Mouse (Mus musculus): Measurements from ENCODE around the gene Gm36079. TPM values are rescaled to one million over a fixed set of nuclear protein-coding genes. Genes with fewer than 3 reads are reported as not detected.
"Not testable (repeated sequence)": the region's sequence is repeated elsewhere in the genome, so short reads cannot be mapped to it uniquely, and the experiment has no call there.

Gm36079 gene
- polyA plus RNA-seq, 1 experiment from 2014 or later, result not detected

GRCm38 (mm10) chr13:120041145-120041544 lies 14.3 kb upstream of the Gm36079 start:
- not testable (repeated sequence) for H3K4me3 ChIP-seq (ENCODE audit: low read depth, low read length); H3K4me1 ChIP-seq (ENCODE audit: control insufficient read depth, insufficient read depth, low read length); H3K4me2 ChIP-seq (ENCODE audit: low read depth, low read length); H3K36me3 ChIP-seq (ENCODE audit: control insufficient read depth, insufficient read depth, low read length); H3K27me3 ChIP-seq (ENCODE audit: control insufficient read depth, insufficient read depth, low read length); H3K9ac ChIP-seq (replicated peaks; ENCODE audit: low read depth, low read length); H3K27ac ChIP-seq (ENCODE audit: low read depth, low read length); H3K9me3 ChIP-seq (ENCODE audit: control insufficient read depth, low read length)
- peak; percentile 60; the same call in 1 of the 2 replicates for ATAC-seq (ENCODE audit: low read depth)
- WGBS, result no CpG with 5 or more reads among the region's 1 CpGs

DNA sequence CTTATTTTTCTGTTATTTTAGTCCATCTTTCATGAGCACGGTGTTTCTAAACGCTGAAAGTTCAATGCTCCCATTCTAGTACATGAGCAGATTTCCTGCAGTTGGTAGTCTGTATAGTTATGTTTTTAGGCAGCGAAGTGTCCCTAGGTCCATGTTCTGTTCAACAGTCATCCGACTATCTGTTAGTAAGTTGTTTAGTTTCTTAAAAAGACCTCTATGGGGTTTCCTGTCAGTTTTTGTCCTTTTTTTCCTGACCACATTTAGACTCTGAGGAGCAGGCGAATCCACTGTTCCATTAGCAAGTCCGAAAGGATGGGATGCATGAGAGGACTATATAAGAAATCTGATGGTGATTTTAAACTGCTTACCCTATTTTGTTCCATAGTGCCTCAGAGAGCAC lies 11.1 kb upstream of the Gm36079 start:
- H3K4me3 ChIP-seq (ENCODE audit: low read depth, low read length); ATAC-seq (ENCODE audit: low read depth); H3K4me1 ChIP-seq (ENCODE audit: control insufficient read depth, insufficient read depth, low read length); H3K9me3 ChIP-seq (ENCODE audit: control insufficient read depth, low read length); H3K4me2 ChIP-seq (ENCODE audit: low read depth, low read length); H3K27ac ChIP-seq (ENCODE audit: low read depth, low read length); H3K36me3 ChIP-seq (ENCODE audit: control insufficient read depth, insufficient read depth, low read length); H3K27me3 ChIP-seq (ENCODE audit: control insufficient read depth, insufficient read depth, low read length); H3K9ac ChIP-seq (replicated peaks; ENCODE audit: low read depth, low read length): not testable (repeated sequence)
- 5% methylated on average over 6 of the region's 6 CpGs for WGBS

- H3K36me3 ChIP-seq (ENCODE audit: control insufficient read depth, insufficient read depth, low read length); H3K4me1 ChIP-seq (ENCODE audit: control insufficient read depth, insufficient read depth, low read length); H3K27me3 ChIP-seq (ENCODE audit: control insufficient read depth, insufficient read depth, low read length); ATAC-seq (ENCODE audit: low read depth); H3K9ac ChIP-seq (replicated peaks; ENCODE audit: low read depth, low read length); H3K4me3 ChIP-seq (ENCODE audit: low read depth, low read length); H3K9me3 ChIP-seq (ENCODE audit: control insufficient read depth, low read length); H3K4me2 ChIP-seq (ENCODE audit: low read depth, low read length); H3K27ac ChIP-seq (ENCODE audit: low read depth, low read length): not testable (repeated sequence)
- 1% methylated on average over 23 of the region's 25 CpGs for WGBS
These were observed 9.8 kb upstream of the Gm36079 start for GRCm38 (mm10) chr13:120036577-120037115.

GRCm38 (mm10) chr13:120035151-120035550 lies 8.3 kb upstream of the Gm36079 start:
- not testable (repeated sequence) for H3K4me2 ChIP-seq (ENCODE audit: low read depth, low read length); H3K9ac ChIP-seq (replicated peaks; ENCODE audit: low read depth, low read length); H3K36me3 ChIP-seq (ENCODE audit: control insufficient read depth, insufficient read depth, low read length); H3K27me3 ChIP-seq (ENCODE audit: control insufficient read depth, insufficient read depth, low read length); H3K27ac ChIP-seq (ENCODE audit: low read depth, low read length); H3K4me1 ChIP-seq (ENCODE audit: control insufficient read depth, insufficient read depth, low read length); H3K4me3 ChIP-seq (ENCODE audit: low read depth, low read length); H3K9me3 ChIP-seq (ENCODE audit: control insufficient read depth, low read length)
- ATAC-seq (ENCODE audit: low read depth), result 0 out of 2 replicates have a peak, but pooled peaks have one; percentile 34
- WGBS, result under 1% methylated on average over 10 of the region's 18 CpGs

DNA sequence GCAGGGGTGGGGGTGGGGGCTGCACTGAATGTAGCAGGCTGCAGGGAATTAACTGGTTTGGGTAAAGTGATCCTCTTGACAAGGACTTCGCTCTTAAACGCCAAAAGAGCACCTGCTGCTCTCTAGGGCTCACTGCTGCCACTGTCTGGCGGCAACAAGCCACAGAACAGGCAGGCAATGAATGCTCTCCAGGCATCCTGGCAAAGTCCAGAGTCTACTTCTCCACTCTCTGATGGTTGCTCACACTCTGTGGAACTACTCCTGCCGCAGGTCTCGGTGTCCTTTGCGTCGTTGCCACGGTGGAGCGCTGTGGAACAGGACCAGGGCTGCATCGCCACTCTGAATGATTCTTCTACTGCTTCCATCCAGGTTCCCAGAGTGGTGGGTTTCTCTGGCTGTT lies 7.8 kb upstream of the Gm36079 start:
- not testable (repeated sequence) for H3K27ac ChIP-seq (ENCODE audit: low read depth, low read length); H3K27me3 ChIP-seq (ENCODE audit: control insufficient read depth, insufficient read depth, low read length); H3K9ac ChIP-seq (replicated peaks; ENCODE audit: low read depth, low read length); H3K4me1 ChIP-seq (ENCODE audit: control insufficient read depth, insufficient read depth, low read length); H3K9me3 ChIP-seq (ENCODE audit: control insufficient read depth, low read length); H3K36me3 ChIP-seq (ENCODE audit: control insufficient read depth, insufficient read depth, low read length); H3K4me3 ChIP-seq (ENCODE audit: low read depth, low read length); H3K4me2 ChIP-seq (ENCODE audit: low read depth, low read length)
- WGBS, result 0% methylated on average over 3 of the region's 10 CpGs
- ATAC-seq (ENCODE audit: low read depth), result peak; percentile 65; the same call in 1 of the 2 replicates

GRCm38 (mm10) chr13:120033516-120034190 lies 6.8 kb upstream of the Gm36079 start:
- H3K9ac ChIP-seq (replicated peaks; ENCODE audit: low read depth, low read length); H3K27ac ChIP-seq (ENCODE audit: low read depth, low read length); ATAC-seq (ENCODE audit: low read depth); H3K4me2 ChIP-seq (ENCODE audit: low read depth, low read length); H3K4me1 ChIP-seq (ENCODE audit: control insufficient read depth, insufficient read depth, low read length); H3K4me3 ChIP-seq (ENCODE audit: low read depth, low read length); H3K9me3 ChIP-seq (ENCODE audit: control insufficient read depth, low read length); H3K36me3 ChIP-seq (ENCODE audit: control insufficient read depth, insufficient read depth, low read length); H3K27me3 ChIP-seq (ENCODE audit: control insufficient read depth, insufficient read depth, low read length): not testable (repeated sequence)
- under 1% methylated on average over 16 of the region's 19 CpGs for WGBS

DNA sequence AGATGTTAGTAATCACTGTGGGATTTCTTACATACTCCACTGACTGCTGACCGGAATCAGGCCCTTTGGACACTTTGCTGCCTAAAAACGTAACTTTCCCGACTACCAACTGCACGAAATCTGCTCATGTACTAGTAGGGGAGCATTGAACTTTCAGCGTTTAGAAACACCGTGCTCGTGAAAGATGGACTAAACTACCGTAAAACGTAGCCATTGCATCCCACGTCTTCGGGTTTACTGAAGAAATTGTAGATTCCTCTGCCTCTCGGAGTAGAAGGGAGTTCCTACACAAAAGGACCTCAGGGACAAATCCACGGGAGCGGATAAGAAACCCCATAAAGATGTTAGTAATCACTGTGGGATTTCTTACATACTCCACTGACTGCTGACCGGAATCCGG lies 4.9 kb upstream of the Gm36079 start:
- not testable (repeated sequence) for H3K27me3 ChIP-seq (ENCODE audit: control insufficient read depth, insufficient read depth, low read length); H3K9me3 ChIP-seq (ENCODE audit: control insufficient read depth, low read length); ATAC-seq (ENCODE audit: low read depth)

DNA sequence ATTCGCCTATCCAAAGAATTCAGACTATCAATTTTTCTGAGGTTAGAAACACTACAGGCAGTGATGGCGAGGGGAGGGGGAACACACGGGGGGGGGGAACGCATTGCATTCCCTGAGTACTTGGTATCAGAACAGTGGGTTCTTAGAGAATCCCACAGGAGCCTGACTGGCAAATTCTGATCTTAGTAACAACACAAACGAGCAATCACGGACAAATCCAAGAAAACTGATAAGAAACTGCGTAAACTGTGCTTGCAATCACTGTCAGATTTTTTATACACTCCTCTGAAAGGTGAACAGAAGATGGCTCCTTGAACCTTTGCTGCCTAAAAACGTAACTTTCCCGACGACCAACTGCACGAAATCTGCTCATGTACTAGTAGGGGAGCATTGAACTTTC lies 557 bp upstream of the Gm36079 start:
- not testable (repeated sequence) for H3K9me3 ChIP-seq (ENCODE audit: control insufficient read depth, low read length); ATAC-seq (ENCODE audit: low read depth); H3K4me2 ChIP-seq (ENCODE audit: low read depth, low read length); H3K36me3 ChIP-seq (ENCODE audit: control insufficient read depth, insufficient read depth, low read length); H3K27me3 ChIP-seq (ENCODE audit: control insufficient read depth, insufficient read depth, low read length); H3K27ac ChIP-seq (ENCODE audit: low read depth, low read length); H3K9ac ChIP-seq (replicated peaks; ENCODE audit: low read depth, low read length); H3K4me3 ChIP-seq (ENCODE audit: low read depth, low read length); H3K4me1 ChIP-seq (ENCODE audit: control insufficient read depth, insufficient read depth, low read length)
- 0% methylated on average over 9 of the region's 11 CpGs for WGBS

More for the DNA sequence above, 4.9 kb upstream of the Gm36079 start:
- H3K4me1 ChIP-seq (ENCODE audit: control insufficient read depth, insufficient read depth, low read length); H3K36me3 ChIP-seq (ENCODE audit: control insufficient read depth, insufficient read depth, low read length); H3K9ac ChIP-seq (replicated peaks; ENCODE audit: low read depth, low read length); H3K27ac ChIP-seq (ENCODE audit: low read depth, low read length); H3K4me3 ChIP-seq (ENCODE audit: low read depth, low read length); H3K4me2 ChIP-seq (ENCODE audit: low read depth, low read length): not testable (repeated sequence)
- under 1% methylated on average over 12 of the region's 16 CpGs for WGBS

DNA sequence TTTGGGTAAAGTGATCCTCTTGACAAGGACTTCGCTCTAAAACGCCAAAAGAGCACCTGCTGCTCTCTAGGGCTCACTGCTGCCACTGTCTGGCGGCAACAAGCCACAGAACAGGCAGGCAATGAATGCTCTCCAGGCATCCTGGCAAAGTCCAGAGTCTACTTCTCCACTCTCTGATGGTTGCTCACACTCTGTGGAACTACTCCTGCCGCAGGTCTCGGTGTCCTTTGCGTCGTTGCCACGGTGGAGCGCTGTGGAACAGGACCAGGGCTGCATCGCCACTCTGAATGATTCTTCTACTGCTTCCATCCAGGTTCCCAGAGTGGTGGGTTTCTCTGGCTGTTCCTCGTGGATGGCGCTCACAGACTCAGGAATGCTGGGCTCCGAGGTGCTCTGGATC lies 438 bp downstream of the Gm36079 start:
- not testable (repeated sequence) for H3K36me3 ChIP-seq (ENCODE audit: control insufficient read depth, insufficient read depth, low read length); H3K9me3 ChIP-seq (ENCODE audit: control insufficient read depth, low read length); H3K27ac ChIP-seq (ENCODE audit: low read depth, low read length); H3K4me3 ChIP-seq (ENCODE audit: low read depth, low read length); H3K4me2 ChIP-seq (ENCODE audit: low read depth, low read length); H3K4me1 ChIP-seq (ENCODE audit: control insufficient read depth, insufficient read depth, low read length); H3K9ac ChIP-seq (replicated peaks; ENCODE audit: low read depth, low read length); H3K27me3 ChIP-seq (ENCODE audit: control insufficient read depth, insufficient read depth, low read length)
- WGBS, result 0% methylated on average over 3 of the region's 13 CpGs
- ATAC-seq (ENCODE audit: low read depth), result peak; percentile 49; the same call in 1 of the 2 replicates

Data from neural tube, embryonic 14.5 days (tissue).